Mouse (Mus musculus) heart, embryonic 14.5 days (tissue): ENCODE measurements around the gene Tecta. TPM values are rescaled to one million over a fixed set of nuclear protein-coding genes. Genes with fewer than 3 reads are reported as not detected.

Source experiments
- ATAC-seq: fragments of 200-750 bp; cut with Nextera tagmentation; 2 replicates; pipeline ENCODE4 v1.8.0; 2017; ENCODE audit warnings: low read depth, moderate TSS enrichment; ENCODE audit not compliant: insufficient number of reproducible peaks, insufficient read depth, low FRiP score
- H3K27ac ChIP-seq, 2 experiments: fragments of 200-500 bp in 1 of 2; fragments of 300-500 bp in 1 of 2; sonication (generic) in 1 of 2; replicated peaks in 1 of 2; 2 replicates each; pipeline ENCODE4 v1.5.1; 2012 to 2014; ENCODE audit warnings: low read depth in 2 of 2, low read length in 2 of 2, control low read depth in 1 of 2, mild to moderate bottlenecking in 1 of 2, mixed read lengths in 1 of 2; ENCODE audit not compliant: control insufficient read depth in 1 of 2, insufficient read depth in 1 of 2
- H3K27me3 ChIP-seq: fragments of 300-500 bp; sonication (generic); 2 replicates; pipeline ENCODE4 v1.6.1; 2014; ENCODE audit warnings: mild to moderate bottlenecking, low read length, control low read depth; ENCODE audit not compliant: control insufficient read depth, insufficient read depth
- H3K36me3 ChIP-seq: fragments of 300-500 bp; sonication (generic); 2 replicates; pipeline ENCODE4 v1.6.1; 2014; ENCODE audit warnings: mild to moderate bottlenecking, control low read depth, low read length, mixed read lengths; ENCODE audit not compliant: control insufficient read depth, insufficient read depth
- H3K4me1 ChIP-seq, 2 experiments: fragments of 200-500 bp in 1 of 2; fragments of 300-500 bp in 1 of 2; sonication (generic) in 1 of 2; 2 replicates each; pipeline ENCODE4 v1.6.1; 2012 to 2014; ENCODE audit warnings: low read length in 2 of 2, control low read depth in 1 of 2, mixed read lengths in 1 of 2; ENCODE audit not compliant: control insufficient read depth in 2 of 2, insufficient read depth in 2 of 2
- H3K4me2 ChIP-seq: fragments of 300-500 bp; sonication (generic); 2 replicates; pipeline ENCODE4 v1.6.1; 2014; ENCODE audit warnings: mild to moderate bottlenecking, low read length
- H3K4me3 ChIP-seq, 2 experiments: fragments of 200-500 bp in 1 of 2; fragments of 300-500 bp in 1 of 2; sonication (generic) in 1 of 2; 2 replicates each; pipeline ENCODE4 v1.5.1; 2012 to 2014; ENCODE audit warnings: low read length in 2 of 2, mild to moderate bottlenecking in 2 of 2, control low read depth in 1 of 2, low read depth in 1 of 2, moderate library complexity in 1 of 2; ENCODE audit not compliant: control insufficient read depth in 1 of 2, insufficient read depth in 1 of 2
- H3K9ac ChIP-seq: fragments of 300-500 bp; sonication (generic); 2 replicates; pipeline ENCODE4 v1.6.1; 2014; ENCODE audit warnings: mild to moderate bottlenecking, low read length
- H3K9me3 ChIP-seq: fragments of 300-500 bp; sonication (generic); 2 replicates; pipeline ENCODE4 v1.6.1; 2016; ENCODE audit warnings: low read length, control low read depth; ENCODE audit not compliant: control insufficient read depth
- WGBS: fragments of 180-500 bp; shearing (Covaris S2); extraction: QIAGEN DNeasy Blood & Tissue Kit; methylation state at CpG from one replicate; pipeline ENCODE4 v1.1.7; 2014; 5-methylcytosine and 5-hydroxymethylcytosine counted together
- polyA plus RNA-seq: library from polyadenylated mRNA; unstranded; fragments of >200 nt; fragmentation: Nextera tagmentation; extraction: Ambion mirVana; gene quantifications from 2 replicates; pipeline ENCODE4 v1.2.1, GENCODE M21; 2014

The Tecta gene
- polyA plus RNA-seq, 1 experiment from 2014 or later: not detected

- 46% methylated on average over 4 of the region's 4 CpGs for WGBS
- no peak for ATAC-seq
- no peak overlapping the region for H3K4me2 ChIP-seq
Observed at GRCm38 (mm10) chr9:42388490-42388889, 11.2 kb downstream of the Tecta start.

GRCm38 (mm10) chr9:42387038-42387437 lies 12.7 kb downstream of the Tecta start:
- no peaks in the 10 kb centered on the region for H3K36me3 ChIP-seq
- no peaks in the 10 kb centered on the region; a peak in 1 of 4 replicates for H3K4me1 ChIP-seq
- peaks cover 9% of the 10 kb centered on the region; the same call in 1 of the 2 replicates for H3K27me3 ChIP-seq
- no peak overlapping the region for H3K4me3 ChIP-seq
- no peak overlapping the region for H3K9ac ChIP-seq
- no peak for ATAC-seq
- H3K4me2 ChIP-seq: no peak overlapping the region
- WGBS: 64% methylated on average over 8 of the region's 8 CpGs
- no peaks in the 10 kb centered on the region for H3K9me3 ChIP-seq
- no peak overlapping the region for H3K27ac ChIP-seq

More at GRCm38 (mm10) chr9:42388490-42388889, 11.2 kb downstream of the Tecta start:
- no peaks in the 10 kb centered on the region for H3K9me3 ChIP-seq
- peaks cover 12% of the 10 kb centered on the region; the same call in 1 of the 2 replicates for H3K27me3 ChIP-seq
- H3K36me3 ChIP-seq: no peaks in the 10 kb centered on the region
- H3K9ac ChIP-seq: no peak overlapping the region
- H3K4me3 ChIP-seq: no peak overlapping the region
- H3K27ac ChIP-seq: no peak overlapping the region
- H3K4me1 ChIP-seq: peaks cover 0 to 4% of the 10 kb centered on the region in 2 experiments; a peak in 2 of 4 replicates

- Histone ChIP-seq H3K9me3 (no peaks in the 10 kb centered on the region), H3K4me1 (no peaks in the 10 kb centered on the region), H3K9ac (no peak overlapping the region), H3K36me3 (no peaks in the 10 kb centered on the region), H3K27ac (no peak overlapping the region), H3K4me3 (no peak overlapping the region), H3K27me3 (peaks cover 9% of the 10 kb centered on the region; the same call in 1 of the 2 replicates), H3K4me2 (no peak overlapping the region)
- no peak for ATAC-seq
- 77% methylated on average over 13 of the region's 13 CpGs for WGBS
Observed at GRCm38 (mm10) chr9:42385656-42386055, 14.1 kb downstream of the Tecta start.

- no peaks in the 10 kb centered on the region for H3K4me1 ChIP-seq
- no peak overlapping the region for H3K27ac ChIP-seq
- no peaks in the 10 kb centered on the region for H3K36me3 ChIP-seq
- H3K4me3 ChIP-seq: no peak overlapping the region
- no peak overlapping the region for H3K9ac ChIP-seq
- no peak for ATAC-seq
- peaks cover 7% of the 10 kb centered on the region for H3K9me3 ChIP-seq
- H3K4me2 ChIP-seq: no peak overlapping the region
- 79% methylated on average over 8 of the region's 8 CpGs for WGBS
- H3K27me3 ChIP-seq: peaks cover 9% of the 10 kb centered on the region; the same call in 1 of the 2 replicates
Observed at GRCm38 (mm10) chr9:42382628-42383347, 16.9 kb downstream of the Tecta start.

GRCm38 (mm10) chr9:42382063-42382462 lies 17.7 kb downstream of the Tecta start:
- no peak overlapping the region for H3K4me3 ChIP-seq
- H3K27ac ChIP-seq: no peak overlapping the region
- H3K27me3 ChIP-seq: peaks cover 9% of the 10 kb centered on the region; the same call in 1 of the 2 replicates
- no peaks in the 10 kb centered on the region for H3K36me3 ChIP-seq
- no peaks in the 10 kb centered on the region for H3K4me1 ChIP-seq
- WGBS: 81% methylated on average over 5 of the region's 5 CpGs
- no peak overlapping the region for H3K9ac ChIP-seq
- ATAC-seq: no peak
- H3K4me2 ChIP-seq: no peak overlapping the region
- peaks cover 7% of the 10 kb centered on the region for H3K9me3 ChIP-seq

GRCm38 (mm10) chr9:42378071-42378470 lies 21.7 kb downstream of the Tecta start:
- ATAC-seq: no peak
- peaks cover 7% of the 10 kb centered on the region for H3K9me3 ChIP-seq
- no peaks in the 10 kb centered on the region for H3K4me1 ChIP-seq
- 78% methylated on average over 4 of the region's 4 CpGs for WGBS
- H3K4me3 ChIP-seq: no peak overlapping the region
- H3K27me3 ChIP-seq: no peaks in the 10 kb centered on the region
- no peaks in the 10 kb centered on the region for H3K36me3 ChIP-seq
- H3K27ac ChIP-seq: no peak overlapping the region
- no peak overlapping the region for H3K4me2 ChIP-seq
- no peak overlapping the region for H3K9ac ChIP-seq

- Histone ChIP-seq H3K4me1 (no peaks in the 10 kb centered on the region), H3K27ac (no peak overlapping the region), H3K4me2 (no peak overlapping the region), H3K9me3 (peaks cover 7% of the 10 kb centered on the region), H3K9ac (no peak overlapping the region), H3K27me3 (no peaks in the 10 kb centered on the region), H3K4me3 (no peak overlapping the region), H3K36me3 (no peaks in the 10 kb centered on the region)
- no peak for ATAC-seq
- WGBS: 92% methylated on average over 15 of the region's 15 CpGs
Observed at GRCm38 (mm10) chr9:42377656-42378055, 22.1 kb downstream of the Tecta start.
